Mouse (Mus musculus) megakaryocyte, embryonic 14.5 days (primary cell): ENCODE results near the gene Trp53i11.

Source experiments
- FLI1 ChIP-seq: IDR thresholded peaks from 2 replicates; pipeline ENCODE4 v1.6.1; 2012; ENCODE audit warnings: low read length, inconsistent platforms, mixed read lengths
- GATA1 ChIP-seq: IDR thresholded peaks from 3 replicates; pipeline ENCODE4 v1.6.1; 2012; ENCODE audit warnings: mixed read lengths, low read length, inconsistent platforms, borderline replicate concordance

DNA sequence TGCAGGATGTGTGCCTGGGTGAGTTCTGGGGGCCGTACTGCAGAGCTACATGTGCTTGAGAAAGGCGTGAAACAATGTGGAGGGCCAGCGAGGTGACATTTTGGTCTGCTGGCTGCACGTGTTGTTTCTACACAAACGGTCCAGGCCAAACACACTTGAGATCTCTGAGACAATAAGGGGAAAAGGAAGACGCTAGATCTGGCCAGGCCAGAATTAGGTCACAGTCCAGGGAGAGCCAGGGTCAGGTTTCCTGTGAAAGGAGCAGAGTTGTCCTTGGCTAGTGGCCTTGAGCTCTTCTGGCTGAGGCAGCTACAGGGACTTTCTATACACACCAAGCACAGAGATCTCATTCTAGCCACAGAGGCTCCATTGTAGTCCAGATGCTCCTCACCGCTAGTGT, 44.7 kb upstream of the Trp53i11 start:
- TF ChIP-seq GATA1 = no peak
- no peak for TF ChIP-seq FLI1
